19 mouse cellular contexts compared by ENCODE assay signal in the genomic region with DNA sequence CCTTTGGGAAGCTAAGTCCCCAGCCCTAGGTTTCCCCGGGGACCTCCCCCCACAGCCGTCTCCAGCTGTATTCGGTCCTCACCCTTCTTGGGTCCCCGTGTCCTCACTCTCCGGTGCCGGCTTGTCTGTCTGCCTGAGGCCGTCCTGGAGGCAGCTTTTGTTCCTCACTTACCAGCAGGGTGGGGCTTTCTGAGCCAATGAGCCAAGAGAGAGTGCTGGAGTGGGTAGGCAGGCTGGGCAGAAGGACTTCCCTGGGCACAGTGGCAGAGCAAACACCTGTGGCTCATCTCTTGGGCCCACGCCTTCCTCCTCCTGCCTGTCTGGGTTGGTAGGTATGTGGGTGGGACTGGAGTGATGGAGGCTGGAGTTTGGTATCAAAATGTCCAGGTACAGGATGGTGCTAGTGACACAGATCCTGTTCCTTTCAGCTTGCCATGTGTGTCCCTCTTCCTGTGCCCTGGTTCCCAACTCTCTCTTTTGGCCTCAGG. TPM values are rescaled to one million over a fixed set of nuclear protein-coding genes. Genes with fewer than 3 reads are reported as not detected.
DNase-seq lines count a peak whose midpoint lies in the region; ATAC-seq and TF ChIP-seq lines count a peak whose summit lies in the region.
"Had no signal": no experiment of that assay in that cellular context is flagged by ENCODE, and none has a peak within 500 bp of the region (broad histone marks: within the 10 kb centered on the region; RNA-seq: fewer than 3 reads in every experiment).

TSS of gene Gjb4 (minus strand) at position 131 of the 488 bp plus-strand sequence.

- no peak within 1 kb of the TSS for H3K4me2 ChIP-seq in heart, embryonic 12.5 days
- H3K4me2 ChIP-seq in limb, embryonic 12.5 days = no peak within 1 kb of the TSS
- H3K4me2 ChIP-seq: hindbrain, embryonic 15.5 days; liver, embryonic 11.5 days; neural tube, embryonic 12.5 days; stomach, embryonic 15.5 days had no signal

- H3K9me3 ChIP-seq in heart, embryonic 12.5 days (replicated peaks) = no peaks in the 10 kb centered on the region
- no peaks in the 10 kb centered on the region for H3K9me3 ChIP-seq in limb, embryonic 12.5 days
- H3K9me3 ChIP-seq in limb, embryonic 10.5 days (replicated peaks) = no peaks in the 10 kb centered on the region
- H3K9me3 ChIP-seq in E14TG2a.4 (ENCODE audit: low read length) = no peaks in the 10 kb centered on the region
- H3K9me3 ChIP-seq: hindbrain, embryonic 15.5 days; neural tube, embryonic 12.5 days; stomach, embryonic 15.5 days had no signal

- H3K27me3 ChIP-seq in heart, embryonic 12.5 days (replicated peaks) = peaks cover 15% of the 10 kb centered on the region
- peaks cover 5% of the 10 kb centered on the region; the same call in 1 of the 2 replicates for H3K27me3 ChIP-seq in limb, embryonic 12.5 days
- peaks cover 18% of the 10 kb centered on the region for H3K27me3 ChIP-seq in limb, embryonic 10.5 days (ENCODE audit: low read depth, poor library complexity, severe bottlenecking)
- 0 out of 2 replicates have a peak, but pooled peaks cover 3% of the 10 kb centered on the region for H3K27me3 ChIP-seq in E14TG2a.4 (ENCODE audit: insufficient read depth, low read length)
- H3K27me3 ChIP-seq: hindbrain, embryonic 15.5 days; neural tube, embryonic 12.5 days; stomach, embryonic 15.5 days had no signal

- peaks cover 20% of the 10 kb centered on the region for H3K4me1 ChIP-seq in heart, embryonic 12.5 days (replicated peaks)
- H3K4me1 ChIP-seq in limb, embryonic 12.5 days (replicated peaks) = peaks cover 27% of the 10 kb centered on the region
- peaks cover 27% of the 10 kb centered on the region for H3K4me1 ChIP-seq in limb, embryonic 10.5 days
- peaks cover 82% of the 10 kb centered on the region for H3K4me1 ChIP-seq in E14TG2a.4 (replicated peaks; ENCODE audit: low read depth, low read length)
- H3K4me1 ChIP-seq: hindbrain, embryonic 15.5 days; neural tube, embryonic 12.5 days had no signal

- no peak within 1 kb of the TSS for H3K9ac ChIP-seq in heart, embryonic 12.5 days
- no peak within 1 kb of the TSS for H3K9ac ChIP-seq in limb, embryonic 12.5 days (replicated peaks)
- H3K9ac ChIP-seq: hindbrain, embryonic 15.5 days; neural tube, embryonic 12.5 days; stomach, embryonic 15.5 days had no signal

- H3K27ac ChIP-seq in heart, embryonic 12.5 days (ENCODE audit: poor library complexity, severe bottlenecking) = 0 out of 2 replicates have a peak within 1 kb of the TSS, but pooled peaks have one; percentile 28
- H3K27ac ChIP-seq in limb, embryonic 12.5 days = 0 out of 2 replicates have a peak within 1 kb of the TSS, but pooled peaks have one; percentile 4
- no peak within 1 kb of the TSS for H3K27ac ChIP-seq in limb, embryonic 10.5 days
- H3K27ac ChIP-seq: hindbrain, embryonic 15.5 days; neural tube, embryonic 12.5 days; stomach, embryonic 15.5 days had no signal

- 57% methylated on average over 8 of the region's 8 CpGs for WGBS in heart, embryonic 12.5 days
- WGBS in limb, embryonic 12.5 days = 61% methylated on average over 8 of the region's 8 CpGs
- WGBS in limb, embryonic 10.5 days = 61% methylated on average over 8 of the region's 8 CpGs

- no peak for TF ChIP-seq CTCF in E14TG2a.4 (conservative IDR thresholded peaks at IDR 0.05; ENCODE audit: low read length)

- H3K36me3 ChIP-seq in heart, embryonic 12.5 days = no peaks in the 10 kb centered on the region
- no peaks in the 10 kb centered on the region for H3K36me3 ChIP-seq in limb, embryonic 12.5 days
- H3K36me3 ChIP-seq in limb, embryonic 10.5 days = no peaks in the 10 kb centered on the region
- peaks cover 47% of the 10 kb centered on the region for H3K36me3 ChIP-seq in E14TG2a.4 (ENCODE audit: insufficient read depth, low read length)
- H3K36me3 ChIP-seq: hindbrain, embryonic 15.5 days; neural tube, embryonic 12.5 days; stomach, embryonic 15.5 days had no signal

- no peak for DNase-seq in heart, adult 18-20 months
- DNase-seq in limb, embryonic 10.5 days (ENCODE audit: low spot score) = no peak
- peak; percentile 16 for DNase-seq in brain, adult 2 months (ENCODE audit: low read depth, low spot score)
- no peak for DNase-seq in embryo, embryonic 10 days (ENCODE audit: low spot score)
- DNase-seq: cerebellum, adult 9-10 months; embryo, embryonic 11 days; thymus, postnatal 36 days had no signal

- ATAC-seq in heart, embryonic 12.5 days (ENCODE audit: insufficient number of reproducible peaks, low FRiP score) = no peak
- no peak for ATAC-seq in limb, embryonic 12.5 days (ENCODE audit: insufficient number of reproducible peaks, insufficient read depth, low FRiP score, low TSS enrichment, low read depth)
- ATAC-seq: midbrain, embryonic 16.5 days had no signal

- H3K4me3 ChIP-seq in heart, embryonic 12.5 days = no peak within 1 kb of the TSS
- H3K4me3 ChIP-seq in limb, embryonic 12.5 days (replicated peaks) = no peak within 1 kb of the TSS
- H3K4me3 ChIP-seq in limb, embryonic 10.5 days = no peak within 1 kb of the TSS
- H3K4me3 ChIP-seq in E14TG2a.4 (replicated peaks; ENCODE audit: low read length) = peak within 1 kb of the TSS; percentile 62
- H3K4me3 ChIP-seq: hindbrain, embryonic 15.5 days; neural tube, embryonic 12.5 days; stomach, embryonic 15.5 days had no signal

RNA-seq across cellular contexts. Expression of gene Gjb4, which starts in this region (rescaled TPM):
- not detected in 2 replicates for polyA plus RNA-seq in heart, embryonic 12.5 days (2016; fragmentation: Nextera tagmentation; extraction: Ambion mirVana)
- total RNA-seq in heart, adult 18-20 months (2021) = not detected
- polyA plus RNA-seq in limb, embryonic 12.5 days (2016; fragmentation: Nextera tagmentation; extraction: Ambion mirVana) = not detected in 2 replicates
- not detected in 2 replicates for polyA plus RNA-seq in limb, embryonic 10.5 days (2016; fragmentation: Nextera tagmentation; extraction: Ambion mirVana)
- total RNA-seq: adrenal gland, adult 2 months; heart, adult 8-10 months; layer of hippocampus, adult 8-10 months; left cerebral cortex, postnatal 14 days had no signal
- polyA plus RNA-seq: hindbrain, embryonic 15.5 days; liver, embryonic 11.5 days; neural tube, embryonic 12.5 days had no signal
